Mouse (Mus musculus) layer of hippocampus, adult 11-12 months (tissue): ENCODE measurements around the gene Ppp2r2d.

Source experiments
- DNase-seq: peaks from one replicate; pipeline ENCODE4 v3.0.0; 2022; ENCODE audit warnings: low spot score

The Ppp2r2d gene

GRCm38 (mm10) chr7:138845544-138846391, at the start of gene Ppp2r2d, which contains the start of gene Mapk1ip1:
Gene Ppp2r2d, plus strand, starts transcription at chr7:138846079.
Gene Mapk1ip1, minus strand, starts transcription at chr7:138846273.
- DNase-seq: peak; percentile 95

- no peak for DNase-seq
Measured at GRCm38 (mm10) chr7:138803386-138803785, 42.5 kb upstream of the Ppp2r2d start.

GRCm38 (mm10) chr7:138807146-138807545, 38.7 kb upstream of the Ppp2r2d start:
- DNase-seq: no peak

DNA sequence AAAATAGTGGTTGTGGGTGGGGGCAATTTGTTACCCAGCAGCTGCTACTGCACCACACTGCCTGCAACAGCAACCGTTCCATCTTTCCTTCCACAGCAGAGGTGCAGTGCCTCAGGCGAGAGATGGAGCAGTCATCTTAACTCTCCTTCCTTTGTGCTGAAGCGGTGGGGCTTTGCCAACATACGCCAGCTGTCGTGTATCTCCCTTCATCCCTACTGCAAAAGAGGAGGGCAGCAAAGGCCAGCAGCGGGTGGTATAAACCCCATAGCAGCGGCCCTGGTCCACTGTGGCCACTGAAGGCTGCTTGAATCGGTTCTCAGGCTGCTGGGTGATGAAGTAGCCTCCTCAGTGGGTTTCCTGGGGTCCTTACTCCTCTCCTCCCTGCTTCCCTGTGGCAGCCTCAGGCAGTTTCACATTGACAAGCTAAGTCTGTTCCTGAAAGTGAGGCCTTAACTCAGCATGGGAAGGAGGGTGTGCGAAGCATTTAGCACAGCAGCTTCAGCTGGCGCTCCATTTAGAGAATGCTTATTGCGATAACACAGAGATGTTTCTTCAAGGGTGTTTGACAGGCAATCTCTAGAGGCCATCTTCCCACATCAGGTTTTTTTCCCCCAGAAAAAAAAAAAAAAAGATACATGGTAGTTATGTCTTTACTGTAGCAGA, 32.5 kb upstream of the Ppp2r2d start:
- no peak for DNase-seq

GRCm38 (mm10) chr7:138818314-138818713, 27.6 kb upstream of the Ppp2r2d start:
- DNase-seq: no peak

GRCm38 (mm10) chr7:138824423-138824822, 21.5 kb upstream of the Ppp2r2d start:
- DNase-seq: no peak

- no peak for DNase-seq
Measured at GRCm38 (mm10) chr7:138824995-138825756, 20.7 kb upstream of the Ppp2r2d start.

DNA sequence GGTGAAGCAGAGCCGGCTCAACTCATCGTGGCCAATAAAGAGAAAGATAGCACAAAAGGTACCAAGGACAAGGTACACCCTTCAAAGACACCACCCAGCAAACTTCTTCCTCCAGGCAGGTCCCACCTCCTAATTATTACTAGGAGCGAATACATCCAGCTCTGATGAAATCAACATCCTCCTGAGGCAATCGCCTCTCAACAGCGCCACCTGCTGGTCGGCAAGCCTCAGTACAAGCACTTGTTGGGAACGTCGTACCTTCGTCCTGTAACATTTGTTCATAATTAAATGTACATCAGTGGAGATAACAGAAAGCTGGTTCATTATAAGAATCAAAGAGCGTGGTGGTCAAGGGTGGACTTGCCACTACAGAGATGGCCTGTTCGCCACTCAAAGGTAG, 18.1 kb upstream of the Ppp2r2d start:
- DNase-seq: peak; percentile 45

DNA sequence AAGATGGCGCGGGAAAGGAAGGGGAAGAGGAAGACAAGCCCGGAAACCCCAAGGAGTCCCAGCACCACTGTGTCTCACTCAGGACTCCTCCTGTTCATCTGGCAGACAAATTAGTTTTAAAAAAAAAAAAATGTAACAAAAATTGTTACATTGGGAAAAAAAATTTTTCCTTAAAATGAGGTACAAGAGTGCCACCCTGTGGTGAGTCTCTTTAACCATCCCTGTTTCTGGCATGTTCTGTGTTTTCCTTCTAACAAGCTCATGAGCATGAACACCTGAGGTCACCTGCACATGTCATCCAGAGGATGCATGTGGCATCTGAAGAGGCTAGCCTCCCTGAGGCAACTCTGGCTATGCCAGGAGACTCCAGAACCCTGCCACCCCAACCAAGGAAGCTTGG, 10.9 kb upstream of the Ppp2r2d start:
- no peak for DNase-seq

DNA sequence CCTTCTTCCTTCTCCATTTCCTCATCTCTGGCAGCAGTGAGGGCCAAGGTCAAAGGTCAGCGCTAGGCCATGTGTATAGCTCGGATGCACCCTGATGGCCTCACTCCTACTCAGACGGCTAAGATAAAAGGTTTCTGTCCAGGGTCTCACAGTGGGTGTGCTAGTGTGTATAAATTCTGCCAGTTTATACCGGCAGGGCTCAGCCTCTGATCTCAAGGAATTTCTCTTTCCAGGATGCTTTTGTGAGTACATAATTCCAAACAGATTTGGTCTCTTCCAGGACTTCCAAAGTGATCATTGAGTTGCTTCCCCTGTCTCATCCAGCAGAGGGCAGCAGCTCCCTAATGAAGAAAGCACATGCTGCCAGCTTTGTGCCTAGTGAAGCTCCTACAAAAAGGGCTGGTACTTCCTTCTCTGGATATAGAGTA, 5.3 kb upstream of the Ppp2r2d start:
- DNase-seq: peak; percentile 89

GRCm38 (mm10) chr7:138841436-138842151, 4.3 kb upstream of the Ppp2r2d start:
- DNase-seq: no peak

- no peak for DNase-seq
Measured at GRCm38 (mm10) chr7:138843421-138843820, 2.5 kb upstream of the Ppp2r2d start.

DNA sequence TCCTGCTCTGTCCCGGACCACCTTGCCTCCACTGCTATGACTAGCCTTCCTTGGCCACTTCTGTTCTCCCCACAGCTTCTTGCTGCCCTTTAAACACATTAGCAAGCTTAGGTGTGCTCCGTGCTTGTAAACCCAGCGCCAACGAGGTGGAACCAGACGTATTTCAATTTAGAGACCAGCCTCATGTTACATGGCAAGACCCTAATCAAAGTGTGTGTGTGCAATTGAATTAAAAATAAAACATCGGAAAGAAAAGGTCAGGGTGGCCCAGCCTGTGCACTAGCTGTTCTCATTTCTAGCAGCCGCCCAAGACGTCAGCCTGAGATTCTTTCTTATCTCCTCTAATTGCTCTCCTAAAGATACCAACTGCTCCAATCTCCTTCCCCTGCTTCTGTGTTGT, 768 bp upstream of the Ppp2r2d start:
- DNase-seq: no peak

DNA sequence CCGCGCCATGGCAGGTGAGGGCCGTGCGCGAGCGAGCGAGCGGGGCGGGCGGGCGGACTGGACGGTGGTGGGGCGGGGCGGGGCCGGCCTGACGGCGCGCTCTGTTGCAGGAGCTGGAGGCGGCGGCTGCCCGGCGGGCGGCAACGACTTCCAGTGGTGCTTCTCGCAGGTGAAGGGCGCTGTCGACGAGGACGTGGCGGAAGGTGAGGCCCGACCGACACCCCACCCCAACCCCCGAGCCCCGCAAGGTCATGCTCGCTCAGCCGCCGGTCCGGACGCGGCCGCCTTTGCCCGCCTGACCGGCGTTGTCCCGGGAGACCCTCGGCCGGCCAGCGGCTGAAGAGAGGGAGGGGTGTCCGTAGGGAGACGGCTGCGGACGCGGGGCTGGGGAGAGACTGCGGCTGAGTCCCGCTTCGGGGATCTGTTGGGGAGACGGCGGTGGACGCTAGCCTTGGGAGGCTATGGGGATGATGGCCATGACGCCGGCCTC, 668 bp downstream of the Ppp2r2d start:
- no peak for DNase-seq

- no peak for DNase-seq
Measured at GRCm38 (mm10) chr7:138847316-138848027, 1.6 kb downstream of the Ppp2r2d start.

GRCm38 (mm10) chr7:138848028-138848920, 2.4 kb downstream of the Ppp2r2d start:
- DNase-seq: no peak

GRCm38 (mm10) chr7:138850083-138850482, 4.2 kb downstream of the Ppp2r2d start:
- no peak for DNase-seq

DNA sequence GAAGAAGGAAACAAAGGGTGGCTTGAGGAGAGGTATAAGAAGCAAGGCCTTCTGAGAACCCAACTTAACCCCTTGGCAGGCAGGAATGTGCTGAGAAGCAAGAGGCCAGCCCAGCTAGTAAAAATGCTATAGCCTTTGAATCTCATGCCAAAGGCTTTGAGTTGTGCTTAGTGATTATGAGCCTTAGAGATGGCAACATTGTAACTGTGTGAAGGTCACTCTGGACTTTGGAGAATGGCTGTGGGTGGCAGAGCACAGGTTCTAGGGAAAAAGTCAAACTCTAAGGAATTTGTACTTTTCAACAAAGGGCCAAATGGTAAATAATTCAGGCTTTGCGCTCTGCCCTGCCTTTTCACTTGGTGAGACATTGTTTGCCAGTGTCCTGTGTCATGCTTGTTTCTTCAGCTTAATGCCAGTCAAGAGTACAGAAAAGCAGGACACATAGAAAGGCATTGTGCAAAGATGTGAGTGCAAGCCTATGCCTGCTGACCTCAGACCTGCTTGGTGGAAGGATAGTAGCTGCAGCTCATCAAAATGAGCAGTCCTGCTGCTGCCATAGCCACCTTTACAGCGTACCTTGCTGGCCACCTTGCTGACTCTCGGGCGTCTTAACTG, 7.6 kb downstream of the Ppp2r2d start:
- no peak for DNase-seq

GRCm38 (mm10) chr7:138854201-138854600, 8.3 kb downstream of the Ppp2r2d start:
- no peak for DNase-seq

DNA sequence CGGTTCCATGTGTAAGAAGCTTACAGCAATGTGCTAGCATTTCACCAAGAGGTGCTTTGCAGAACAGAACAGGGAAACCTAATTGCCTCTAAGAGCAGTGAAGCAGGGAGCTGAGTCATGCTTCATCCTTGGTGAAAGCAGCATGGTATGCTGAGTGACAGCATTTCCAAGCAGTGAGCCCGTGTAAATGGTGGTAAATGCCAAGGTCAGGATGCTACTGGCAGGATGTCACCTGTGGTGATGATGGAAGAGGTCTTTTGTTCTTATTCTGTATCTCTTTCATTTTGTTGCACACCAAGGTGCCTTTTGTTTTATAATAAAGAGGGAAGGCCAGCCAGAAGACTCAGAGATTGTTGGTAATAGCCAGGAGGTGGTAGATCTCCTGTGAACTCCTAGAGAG, 10.8 kb downstream of the Ppp2r2d start:
- DNase-seq: no peak
